Mouse (Mus musculus) layer of hippocampus, postnatal 10 days (tissue): Measurements from ENCODE around the gene Lyzl4. TPM values are rescaled to one million over a fixed set of nuclear protein-coding genes. Genes with fewer than 3 reads are reported as not detected.

Experiments
- DNase-seq, 2 experiments: peaks; one replicate each; pipeline ENCODE4 v3.0.0; 2021; ENCODE audit warnings: low spot score in 2 of 2
- long read RNA-seq: library from polyadenylated mRNA; stranded (forward); transcript quantifications from one replicate; pipeline ENCODE4 v2.0.0, GENCODE M21; 2023
- total RNA-seq, 2 experiments: library from RNA; stranded (reverse); gene quantifications; 2 replicates each; pipeline ENCODE4 v1.2.3; 2021

Gene Lyzl4
- total RNA-seq: 1 to 10 TPM in 1 of 2 experiments, not detected in 1; 1.1 TPM
- long read RNA-seq, partial matches to known transcripts: 0 of 1 reads
- long read RNA-seq, other reads (novel, unspliced or antisense): 1 of 1 reads

- peak; percentile 81 to 86 for DNase-seq
Measured at GRCm38 (mm10) chr9:121642001-121642400, at the start of gene Lyzl4. Lyzl4 (minus strand) TSS chr9:121642096.

DNA sequence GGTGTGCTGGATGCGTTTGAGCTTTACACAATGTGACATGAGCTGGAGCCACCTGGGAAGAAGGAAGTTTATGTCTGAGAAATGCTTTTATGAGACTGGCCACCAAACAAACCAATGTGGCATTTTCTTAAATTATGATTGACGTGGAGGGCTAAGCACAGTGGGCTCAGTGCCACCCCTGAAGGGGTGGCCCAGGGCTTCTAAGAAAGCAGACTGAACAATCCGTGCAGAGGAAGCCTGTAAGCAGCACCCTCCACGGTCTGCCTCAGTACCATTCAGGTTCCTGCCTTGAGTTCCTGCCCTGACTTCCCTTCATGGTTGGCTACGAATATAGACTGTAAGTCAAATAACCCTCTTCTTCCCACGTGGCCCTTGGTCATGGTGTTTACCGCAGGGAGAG, 48.8 kb upstream of the Lyzl4 start:
- DNase-seq: no peak

DNA sequence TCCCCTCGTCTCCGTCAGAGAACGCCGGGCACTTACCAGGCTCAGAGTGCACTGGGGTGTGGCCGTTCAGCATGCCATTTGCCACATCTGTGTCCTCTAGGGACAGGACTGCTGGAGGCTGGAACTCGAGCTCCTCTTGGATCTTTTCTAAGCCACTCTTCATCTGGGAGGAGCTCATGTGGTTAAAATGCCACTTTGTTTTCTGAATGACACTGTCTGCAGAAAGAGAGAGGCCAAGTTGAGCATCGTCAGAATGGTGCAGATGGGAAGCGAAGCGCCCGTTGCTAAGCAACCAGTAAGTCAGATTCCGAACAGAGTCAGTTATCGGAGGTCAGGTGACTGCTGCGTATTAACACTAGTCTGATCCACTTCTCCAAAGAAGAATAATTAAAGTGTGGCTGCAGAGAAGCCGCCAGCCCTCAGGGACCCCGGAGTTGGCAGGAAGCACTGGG, 48.3 kb upstream of the Lyzl4 start:
- DNase-seq: peak; percentile 47 to 66

- DNase-seq: no peak
Measured at GRCm38 (mm10) chr9:121684702-121685101, 42.8 kb upstream of the Lyzl4 start.

- no peak for DNase-seq
Measured at GRCm38 (mm10) chr9:121682037-121682680, 40.3 kb upstream of the Lyzl4 start.

DNA sequence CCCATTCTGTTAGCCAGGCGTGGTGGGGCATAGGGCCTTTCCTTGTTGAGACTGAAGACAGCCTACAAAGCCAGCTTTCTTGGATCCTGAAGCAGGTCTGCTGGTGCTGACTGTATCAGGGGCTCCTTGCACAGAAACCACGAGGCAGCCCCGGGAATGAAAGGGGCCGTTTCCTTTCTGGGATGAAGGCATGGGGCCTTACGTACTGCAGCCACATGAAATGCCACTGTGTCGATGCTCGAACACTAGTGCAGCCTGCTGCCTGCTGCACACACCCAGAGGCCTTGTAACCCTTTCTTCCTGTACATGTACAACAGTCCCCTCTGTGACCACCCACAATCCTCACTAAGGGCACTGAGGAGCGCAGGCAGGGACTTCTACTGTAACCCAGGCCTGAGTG, 39.3 kb upstream of the Lyzl4 start:
- no peak for DNase-seq

GRCm38 (mm10) chr9:121679549-121679948, 37.7 kb upstream of the Lyzl4 start:
- peak; percentile 60 to 66 for DNase-seq

- no peak for DNase-seq
Measured at GRCm38 (mm10) chr9:121677476-121677875, 35.6 kb upstream of the Lyzl4 start.

GRCm38 (mm10) chr9:121677069-121677468, 35.2 kb upstream of the Lyzl4 start:
- no peak for DNase-seq

- no peak for DNase-seq
Measured at GRCm38 (mm10) chr9:121675556-121675955, 33.7 kb upstream of the Lyzl4 start.

DNA sequence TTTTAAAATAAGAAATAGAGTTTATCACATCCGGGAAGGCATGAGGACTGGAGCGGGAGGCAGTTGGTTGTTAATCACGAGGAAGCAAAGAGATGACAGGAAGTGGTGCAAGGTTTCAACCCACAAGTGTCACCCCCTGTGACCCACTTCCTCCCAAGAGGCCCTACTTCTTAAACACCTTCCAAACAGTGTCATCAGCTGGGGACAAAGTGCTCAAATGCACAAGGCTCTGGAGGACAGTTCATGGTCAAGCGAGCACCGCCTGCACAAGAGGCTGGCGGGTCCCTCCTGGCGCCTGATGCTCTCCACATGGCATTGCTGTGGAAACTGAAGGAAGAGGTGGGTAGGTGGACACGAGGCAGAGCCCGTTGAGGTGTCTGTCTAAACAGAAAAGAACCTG, 33.1 kb upstream of the Lyzl4 start:
- DNase-seq: no peak

DNA sequence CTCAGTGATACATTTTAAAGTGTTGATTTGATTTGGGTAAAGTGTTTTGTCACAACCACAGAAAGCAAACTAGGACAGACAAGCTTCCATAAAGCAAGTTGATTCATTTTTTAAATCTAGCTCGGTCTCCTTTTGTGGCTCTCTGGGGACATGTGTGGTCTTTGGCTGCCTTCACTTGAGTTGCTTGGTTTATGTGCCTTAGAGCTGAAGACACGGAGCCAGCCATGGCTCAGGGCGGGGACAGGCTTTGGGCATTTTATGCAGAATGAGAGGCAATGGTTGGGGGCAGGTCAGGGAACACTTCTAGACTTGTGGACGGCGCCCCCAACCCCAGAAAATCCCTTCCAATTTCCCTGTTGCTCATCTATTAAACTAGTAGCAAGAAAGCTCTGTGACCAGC, 31.8 kb upstream of the Lyzl4 start:
- DNase-seq: no peak

DNA sequence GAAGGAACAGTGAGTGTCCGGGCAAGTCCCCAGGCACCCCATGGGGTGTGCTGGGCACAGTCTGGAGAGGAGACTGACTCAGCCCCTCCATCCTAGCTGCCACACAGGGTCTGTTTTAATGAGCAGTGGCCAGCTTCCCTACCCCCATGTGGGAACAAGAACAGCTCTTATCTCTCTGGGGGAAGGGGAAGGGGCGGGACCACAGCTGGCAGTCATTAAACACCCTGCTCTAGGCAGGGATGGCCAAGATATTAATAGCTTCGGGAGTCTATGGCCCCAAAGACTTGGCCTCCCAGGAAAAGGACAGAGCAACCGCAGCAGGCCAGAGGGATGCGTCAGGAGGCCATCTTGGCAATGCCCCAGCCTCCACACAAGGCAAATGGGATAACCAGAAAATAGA, 30.4 kb upstream of the Lyzl4 start:
- no peak for DNase-seq

DNA sequence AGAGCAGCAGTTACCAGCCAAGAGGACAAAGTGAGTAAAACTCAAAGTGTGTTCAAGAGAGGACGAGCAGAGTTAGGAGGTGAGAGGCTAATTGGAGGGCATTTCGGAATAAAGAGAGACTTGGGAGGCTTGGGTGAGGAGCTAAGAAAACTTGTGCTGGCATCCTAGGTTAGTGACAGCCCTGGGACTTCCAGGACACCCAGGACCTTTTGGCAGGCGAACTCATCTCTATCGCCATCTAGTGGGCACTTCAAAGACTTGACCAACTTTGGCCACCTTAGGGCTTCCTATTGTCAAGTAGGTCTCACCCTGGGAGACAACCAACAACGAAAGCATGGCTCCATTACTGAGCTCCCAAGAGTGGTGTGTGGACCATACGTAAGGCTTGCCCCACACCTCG, 29.4 kb upstream of the Lyzl4 start:
- peak in 1 of 2 experiments; percentile 52 for DNase-seq

- peak; percentile 60 to 70 for DNase-seq
Measured at GRCm38 (mm10) chr9:121669348-121669791, 27.5 kb upstream of the Lyzl4 start.

DNA sequence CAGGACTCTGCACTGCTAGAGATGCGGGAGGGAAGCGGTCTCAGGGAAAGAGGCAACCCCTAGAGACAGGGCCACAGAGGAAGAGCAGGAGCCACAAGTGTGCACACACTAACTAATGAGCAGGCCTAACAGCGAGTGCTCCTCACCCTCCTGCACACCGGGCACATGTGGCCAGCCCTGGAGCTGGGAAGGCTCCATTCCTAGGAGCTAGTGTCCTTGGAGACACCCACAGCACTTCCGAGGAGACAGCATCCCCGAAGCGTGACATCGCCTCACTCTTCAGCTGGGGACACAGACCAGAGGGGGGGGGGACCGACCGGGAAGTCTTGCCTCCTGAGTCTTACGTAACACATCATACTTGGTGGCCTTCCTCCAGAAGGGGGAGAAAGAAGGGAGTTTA, 25.9 kb upstream of the Lyzl4 start:
- DNase-seq: no peak

GRCm38 (mm10) chr9:121666957-121667630, 25.2 kb upstream of the Lyzl4 start:
- DNase-seq: peak in 1 of 2 experiments; percentile 34

DNA sequence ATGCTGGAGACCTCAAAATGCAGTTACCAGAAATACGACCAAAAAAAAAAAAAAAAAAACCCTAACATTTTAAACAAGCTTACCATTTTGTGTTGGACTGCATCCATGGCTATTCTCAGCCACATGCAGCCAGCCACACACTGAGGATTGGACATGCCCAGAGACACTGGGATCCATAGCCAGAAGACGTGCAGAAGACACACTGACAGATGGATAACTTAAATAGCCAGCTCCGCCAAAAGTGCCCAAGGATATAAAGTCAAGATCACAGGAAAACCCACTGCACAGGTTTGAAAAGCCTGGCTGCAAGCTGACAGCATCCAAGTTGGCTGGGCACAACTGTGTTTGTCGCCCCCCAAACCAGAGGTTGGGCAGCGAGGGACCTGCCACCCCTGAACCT, 22.2 kb upstream of the Lyzl4 start:
- no peak for DNase-seq

GRCm38 (mm10) chr9:121663467-121663866, 21.6 kb upstream of the Lyzl4 start:
- DNase-seq: no peak

DNA sequence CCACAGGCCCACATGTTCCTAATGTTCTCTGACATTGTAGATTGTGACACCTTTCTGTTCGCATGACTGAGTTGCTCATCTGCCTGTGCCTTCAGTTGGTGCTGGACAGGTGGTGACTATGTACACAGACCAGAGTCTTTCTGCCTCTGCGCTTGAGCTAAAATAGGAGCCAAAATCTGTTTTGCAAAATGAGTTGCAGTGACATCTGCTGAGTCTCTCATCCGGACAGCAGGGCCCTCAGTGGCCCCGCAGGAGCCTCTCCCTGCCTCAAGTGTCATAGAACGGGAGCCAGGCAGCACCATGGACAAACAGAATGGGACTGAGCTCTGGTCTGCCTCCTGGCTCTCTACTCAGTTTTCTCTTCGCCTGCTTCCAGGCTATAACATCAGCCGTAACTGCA, 17.9 kb upstream of the Lyzl4 start:
- no peak for DNase-seq

GRCm38 (mm10) chr9:121658248-121658647, 16.4 kb upstream of the Lyzl4 start:
- DNase-seq: no peak

- DNase-seq: no peak
Measured at GRCm38 (mm10) chr9:121657143-121657542, 15.2 kb upstream of the Lyzl4 start.

GRCm38 (mm10) chr9:121656322-121656721, 14.4 kb upstream of the Lyzl4 start:
- DNase-seq: no peak
